Mouse (Mus musculus): ENCODE measurements at regions not wholly inside any gene's neighbourhood (a gene's known extent, or its start where the extent isn't known, plus 50 kb on each side); places are given as distances from the start of the nearest gene placed in this dataset.

- TF ChIP-seq POLR2A (IDR thresholded peaks at IDR 0.05; ENCODE audit: low read depth, low read length) (no peak), CTCF (conservative IDR thresholded peaks at IDR 0.05; ENCODE audit: insufficient read depth, insufficient read length, low read depth, low read length) (no peak)
Measured at GRCm38 (mm10) chr2:46358225-46358624, 1241.0 kb upstream of the Zeb2 start.

Data from kidney, adult 2 months (tissue).